Mouse (Mus musculus): Measurements from ENCODE around the gene Sgcd.
"Not testable (repeated sequence)": the region's sequence is repeated elsewhere in the genome, so short reads cannot be mapped to it uniquely, and the experiment has no call there.

Sgcd gene

DNA sequence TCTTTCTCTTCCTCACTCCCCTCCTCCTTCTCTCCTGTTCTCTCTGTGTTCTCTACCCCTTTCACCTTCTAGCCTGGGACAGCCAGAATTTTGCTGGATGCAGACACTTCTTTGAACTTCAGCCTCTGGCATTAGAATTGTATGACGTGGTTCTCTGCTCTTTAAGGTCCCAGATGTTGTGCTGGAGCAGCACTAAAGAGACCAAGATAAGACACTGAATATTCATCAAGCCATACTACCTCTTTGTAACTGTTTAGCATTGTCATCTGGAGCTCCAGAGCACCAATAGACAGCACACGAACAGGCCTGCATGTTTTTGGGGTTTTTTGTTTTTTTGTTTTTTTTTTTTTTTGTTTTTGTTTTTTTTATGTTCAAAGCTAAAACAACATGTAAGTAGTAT lies 541.0 kb downstream of the Sgcd start:
- DNase-seq, result no peak

DNA sequence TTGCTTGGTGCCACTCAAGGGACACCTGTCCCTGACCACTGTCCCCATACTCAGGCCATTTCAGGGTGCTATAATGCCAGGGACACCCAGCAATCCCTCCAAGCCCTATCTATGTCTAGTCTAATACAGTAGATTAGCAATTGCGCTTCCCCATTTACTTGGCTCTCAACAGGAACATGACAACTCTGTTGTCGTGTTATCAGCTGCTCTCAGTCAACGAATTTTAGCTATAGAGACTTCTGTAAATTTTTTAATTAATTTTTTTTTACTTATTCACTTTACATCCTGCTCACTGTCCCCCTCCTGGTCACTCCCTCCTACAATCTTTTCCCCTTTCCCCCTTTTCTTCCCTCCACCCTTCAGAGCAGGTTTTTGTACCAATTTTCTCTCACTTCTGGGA lies 542.4 kb downstream of the Sgcd start:
- no peak for DNase-seq

DNA sequence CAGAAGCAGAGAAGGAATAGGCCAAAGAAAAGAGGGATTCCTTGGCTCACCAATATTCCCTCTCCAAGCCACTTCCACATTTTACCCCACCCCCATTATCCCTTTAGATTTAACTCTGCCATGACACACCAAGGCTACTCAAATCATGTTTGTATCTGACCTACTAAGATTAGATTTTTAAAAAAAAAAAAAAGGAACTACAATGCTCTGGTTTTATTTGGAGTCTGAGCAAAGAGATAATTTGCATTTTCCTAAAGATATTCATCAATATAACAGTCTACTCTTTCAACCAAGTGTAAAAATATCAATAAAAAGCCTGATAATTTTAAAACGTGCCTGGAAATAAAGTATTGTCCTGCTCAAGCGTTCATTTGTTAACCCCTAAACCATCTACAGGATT lies 543.1 kb downstream of the Sgcd start:
- no peak for DNase-seq

DNA sequence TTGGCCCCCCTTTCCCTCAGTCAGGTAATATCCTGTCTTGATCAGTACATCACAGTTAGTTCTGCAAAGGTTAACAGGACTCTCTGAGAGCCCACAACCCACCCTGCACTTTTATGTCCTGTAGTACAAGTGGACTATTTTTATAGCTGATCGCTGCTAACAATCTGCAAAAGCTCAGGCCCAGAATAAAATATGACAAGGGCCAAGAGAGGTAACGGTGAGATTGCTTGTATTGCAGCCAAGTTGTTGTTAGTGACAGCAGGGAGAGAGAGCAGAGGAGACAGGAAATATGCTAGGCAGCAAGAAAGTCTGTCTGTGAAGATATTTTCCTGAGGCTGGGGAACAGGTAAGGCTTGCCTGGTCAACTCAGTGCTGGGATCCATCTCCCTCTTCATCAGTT lies 546.5 kb downstream of the Sgcd start:
- no peak for DNase-seq

DNA sequence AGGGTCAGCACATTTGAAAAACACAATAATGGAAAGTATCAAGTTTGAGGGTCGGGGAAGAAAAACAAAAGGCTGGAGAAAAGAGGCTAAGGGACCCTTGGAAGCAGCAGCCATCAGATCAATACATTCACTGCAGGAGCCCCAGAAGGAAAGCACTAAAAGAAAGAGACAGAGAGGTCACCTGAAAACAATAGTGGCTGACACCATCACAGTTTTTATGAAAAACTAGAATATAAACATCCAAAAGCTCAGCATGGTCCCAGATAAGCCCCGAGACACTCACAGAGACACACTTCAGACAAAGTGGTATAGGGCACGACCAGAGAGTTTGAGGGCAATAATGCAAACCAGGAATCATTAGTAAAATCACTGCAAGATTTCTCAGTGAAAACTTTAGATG lies 589.2 kb downstream of the Sgcd start:
- no peak for DNase-seq

DNA sequence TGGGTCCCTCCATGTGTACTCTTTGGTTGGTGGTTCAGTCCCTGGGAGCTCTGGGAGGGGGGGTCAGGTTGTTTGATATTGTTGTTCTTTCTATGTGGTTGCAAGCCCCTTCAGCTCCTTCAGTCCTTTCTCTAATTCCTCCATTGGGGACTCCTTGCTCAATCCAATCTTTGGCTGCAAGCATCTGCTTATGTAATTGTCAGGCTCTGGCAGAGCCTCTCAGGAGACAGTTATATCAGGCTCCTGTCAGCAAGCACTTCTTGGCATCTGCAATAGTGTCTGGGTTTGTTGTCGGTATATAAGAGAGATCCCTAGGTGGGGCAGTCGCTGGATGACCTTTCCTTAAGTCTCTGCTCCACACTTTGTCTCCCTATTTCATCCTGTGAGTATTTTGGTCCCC lies 598.0 kb downstream of the Sgcd start:
- not testable (repeated sequence) for DNase-seq

DNA sequence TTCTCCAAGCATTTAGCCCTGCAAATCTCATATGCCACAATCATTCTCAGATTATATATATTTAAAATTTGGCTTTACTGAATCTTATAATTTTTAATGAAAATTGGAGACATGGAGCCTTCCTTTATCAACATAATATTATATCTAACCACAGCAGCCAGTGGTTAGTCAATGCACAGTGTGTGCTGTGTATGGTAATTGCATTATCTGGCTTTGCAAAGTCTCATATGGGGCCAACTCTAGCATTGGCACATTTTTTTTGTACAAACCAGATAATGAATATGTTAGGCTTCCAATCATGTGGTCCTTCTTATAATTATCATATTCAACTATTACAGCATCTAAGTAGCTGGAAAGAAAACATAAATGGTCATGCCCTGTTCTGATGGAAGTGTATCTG lies 599.4 kb downstream of the Sgcd start:
- no peak for DNase-seq

DNA sequence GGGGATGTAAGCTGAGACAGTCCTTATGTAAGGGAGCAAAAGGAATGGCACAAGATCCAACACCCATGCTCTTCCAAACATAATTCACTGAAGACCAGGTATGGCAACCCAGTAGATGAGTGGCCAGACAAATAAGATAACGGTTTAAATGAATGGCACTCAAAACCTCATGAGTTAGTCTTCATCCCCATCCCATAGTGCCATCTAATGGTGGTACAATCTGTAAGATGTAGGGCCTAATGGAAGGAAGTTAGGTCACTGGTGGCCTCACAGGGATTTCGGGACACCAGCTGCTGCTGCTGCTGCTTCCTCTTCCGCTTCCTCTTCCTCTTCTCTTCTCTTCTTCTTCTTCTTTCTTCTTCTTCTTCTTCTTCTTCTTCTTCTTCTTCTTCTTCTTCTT lies 601.0 kb downstream of the Sgcd start:
- no peak for DNase-seq

DNA sequence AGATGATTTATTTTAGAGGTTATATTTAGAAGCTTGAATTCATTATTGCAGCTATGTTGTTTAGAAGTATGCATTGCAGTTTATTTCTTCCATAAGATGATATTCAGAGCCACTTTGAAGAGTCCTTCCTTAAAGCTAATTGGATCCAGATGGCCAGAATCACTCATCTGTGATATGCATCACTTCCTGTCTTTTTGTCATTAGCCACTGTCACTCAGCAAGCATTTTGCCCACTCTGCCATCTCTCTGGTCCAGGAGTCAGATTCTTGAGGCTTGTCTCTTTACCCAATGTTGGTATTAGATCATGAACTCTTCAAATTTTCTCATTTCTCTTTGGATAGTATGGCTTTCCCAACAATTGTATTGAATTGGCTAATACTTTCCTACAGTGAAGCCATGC lies 602.6 kb downstream of the Sgcd start:
- no peak for DNase-seq

DNA sequence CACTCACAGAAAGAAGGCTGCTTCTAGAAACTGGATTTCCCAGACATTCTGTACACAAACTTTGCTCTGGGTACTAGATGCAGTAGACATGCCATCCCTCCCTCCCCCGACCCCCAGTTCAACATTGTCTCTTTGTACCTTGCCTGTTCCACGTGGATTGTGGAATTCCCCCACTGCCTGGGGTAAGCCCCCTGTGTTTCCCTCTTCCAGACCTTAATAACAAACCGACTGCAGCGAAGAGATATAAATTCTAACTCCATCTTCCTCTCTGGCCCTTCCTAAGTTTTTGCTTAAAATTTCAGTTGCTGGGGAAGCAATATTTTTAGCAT lies 609.2 kb downstream of the Sgcd start:
- no peak for DNase-seq

DNA sequence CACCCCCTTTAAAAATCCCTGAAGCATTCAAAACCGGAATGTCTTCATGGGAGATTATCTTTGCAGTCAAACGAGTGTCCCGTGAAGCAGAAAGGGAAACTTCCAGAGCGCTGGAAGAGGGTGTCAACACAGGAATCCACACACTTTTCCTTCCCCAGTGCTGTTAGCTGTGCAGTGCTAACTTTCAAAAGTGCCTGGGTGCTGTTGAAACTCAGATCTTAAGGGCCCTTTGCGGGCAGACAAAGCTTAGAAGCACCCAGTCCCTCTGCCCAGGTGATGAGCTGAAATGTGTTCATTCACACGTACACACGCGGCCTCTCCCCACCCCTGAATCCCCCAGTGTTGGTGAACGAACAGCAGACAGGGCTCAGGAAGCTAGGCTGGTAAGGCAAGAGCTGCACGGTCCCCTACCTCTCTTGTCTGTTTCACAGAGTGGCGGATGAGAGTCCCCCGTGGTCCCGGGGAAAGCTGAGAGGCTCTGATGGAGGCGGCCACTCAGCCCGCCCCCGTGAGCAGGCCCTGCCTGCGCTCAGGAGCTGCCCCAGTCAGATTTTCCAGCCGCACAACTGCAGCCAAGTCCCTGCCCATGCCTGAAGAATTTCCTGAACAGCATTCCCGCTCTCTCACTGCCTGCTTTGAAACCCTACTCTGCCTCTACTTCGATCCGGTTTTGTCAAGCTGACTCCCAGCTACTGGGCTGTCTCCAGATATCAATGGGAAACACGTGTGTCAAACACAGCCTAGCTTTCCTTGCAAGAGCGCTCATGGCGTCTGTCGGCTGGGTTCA lies 609.7 kb downstream of the Sgcd start:
- peak; percentile 31 for DNase-seq

DNA sequence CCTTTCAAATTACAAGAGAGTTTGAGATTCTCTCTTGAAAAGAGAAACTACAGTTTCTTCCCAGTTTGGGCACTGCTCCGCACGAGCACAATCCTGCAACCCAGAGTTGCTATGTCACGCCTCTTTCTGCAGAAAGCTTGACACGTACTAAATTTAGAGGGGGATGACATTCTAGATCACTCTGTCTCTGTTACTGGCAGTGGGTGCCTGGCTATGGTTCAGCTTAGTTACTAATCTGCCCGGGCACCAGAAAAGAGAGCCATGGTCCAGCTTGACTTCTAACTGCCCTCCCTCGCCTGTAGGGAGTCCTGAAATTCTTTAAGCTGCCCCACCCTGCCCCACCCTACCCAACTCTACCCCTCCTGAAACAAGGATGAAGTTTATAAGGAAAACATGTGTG lies 611.3 kb downstream of the Sgcd start:
- DNase-seq, result no peak

DNA sequence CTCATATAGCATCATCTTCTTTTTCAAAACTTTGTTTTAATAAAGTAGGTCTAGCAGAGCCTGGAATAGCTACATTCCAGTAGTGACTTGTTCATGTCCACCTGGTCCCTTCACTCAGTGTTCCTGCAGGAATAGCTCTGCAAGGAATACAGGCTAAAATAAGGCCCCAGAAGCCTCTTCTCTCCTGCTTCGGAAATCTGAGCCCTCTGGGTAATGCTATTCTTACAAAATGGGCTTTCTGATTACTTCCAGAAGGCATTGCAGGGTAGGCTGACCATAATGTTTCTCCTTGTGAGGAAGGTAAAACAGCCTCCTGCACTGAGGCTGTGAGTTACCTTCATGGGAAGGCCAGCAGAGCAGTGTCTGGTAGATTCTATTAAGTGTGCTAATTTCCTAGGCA lies 611.9 kb downstream of the Sgcd start:
- no peak for DNase-seq

DNA sequence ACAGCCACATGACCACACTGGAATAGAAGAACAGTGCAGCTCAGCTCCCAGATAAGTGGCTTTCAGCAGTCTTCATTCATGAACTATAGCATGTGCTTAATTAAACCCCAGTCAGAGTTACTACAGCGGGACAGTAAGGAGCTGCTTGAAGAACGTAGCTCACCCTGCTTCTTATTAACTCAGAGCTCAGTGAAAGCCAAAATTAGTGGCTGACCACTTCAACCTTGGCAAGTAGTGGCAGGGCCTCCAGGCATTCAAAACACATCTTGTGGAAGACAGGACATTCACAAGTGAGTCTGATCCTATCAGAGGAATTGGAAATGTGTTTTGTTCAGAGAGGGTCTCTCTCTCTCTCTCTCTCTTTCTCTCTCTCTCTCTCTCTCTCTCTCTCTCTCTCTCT lies 617.2 kb downstream of the Sgcd start:
- no peak for DNase-seq

DNA sequence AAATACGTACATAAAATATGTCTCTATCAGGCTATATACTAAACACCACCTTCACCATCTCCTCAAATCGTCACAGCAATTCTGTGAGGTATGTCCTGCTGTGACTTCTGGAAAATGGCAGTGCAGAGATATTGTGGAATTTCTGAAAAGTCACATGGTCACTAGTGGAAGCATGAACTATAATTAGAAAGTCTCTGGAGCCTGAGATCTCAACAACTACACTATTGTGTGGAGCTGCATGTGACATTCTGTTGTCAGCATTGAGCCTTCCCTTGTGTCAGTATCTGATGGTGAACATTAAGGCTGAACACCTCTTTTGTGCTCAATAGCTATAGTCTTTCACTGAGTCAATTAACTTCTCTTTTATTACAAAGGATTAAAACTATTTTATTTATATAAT lies 637.2 kb downstream of the Sgcd start:
- DNase-seq, result no peak

DNA sequence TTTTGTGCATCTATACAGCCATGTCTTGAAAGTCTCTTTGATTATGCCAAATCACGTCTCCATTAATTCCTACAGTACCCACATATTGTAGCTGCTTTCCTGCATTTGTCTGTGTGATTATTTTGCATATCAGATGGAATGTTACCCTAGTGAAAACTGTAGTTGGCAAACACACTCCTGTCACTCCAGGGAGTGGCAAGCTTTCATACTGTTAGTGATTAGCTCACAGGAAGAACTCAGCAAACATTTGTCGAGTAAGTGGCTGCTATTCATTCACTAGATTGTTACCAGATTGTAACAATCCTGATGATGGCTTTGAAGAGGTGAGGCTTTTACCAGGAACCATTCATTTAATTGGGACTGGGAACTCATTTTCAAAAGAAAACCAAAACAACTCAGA lies 645.3 kb downstream of the Sgcd start:
- no peak for DNase-seq

DNA sequence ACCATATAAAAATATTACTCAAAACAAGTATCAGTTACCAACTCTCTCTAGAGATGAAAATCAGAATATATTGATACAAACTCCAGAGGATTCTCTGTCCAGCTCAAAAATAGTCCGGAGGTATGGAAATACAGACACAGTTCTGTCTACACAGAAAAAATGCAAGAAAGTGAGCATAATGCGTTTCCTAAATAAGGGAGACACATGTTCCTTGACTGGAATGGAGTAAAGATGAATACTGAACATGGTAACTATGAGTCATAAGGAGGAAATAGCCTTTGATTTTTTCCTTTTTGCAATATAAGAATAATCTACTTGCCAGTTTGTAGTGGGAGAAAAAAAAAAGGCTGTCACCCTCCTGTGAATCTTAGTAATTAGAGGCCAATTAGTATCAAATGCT lies 655.1 kb downstream of the Sgcd start:
- DNase-seq, result no peak

DNA sequence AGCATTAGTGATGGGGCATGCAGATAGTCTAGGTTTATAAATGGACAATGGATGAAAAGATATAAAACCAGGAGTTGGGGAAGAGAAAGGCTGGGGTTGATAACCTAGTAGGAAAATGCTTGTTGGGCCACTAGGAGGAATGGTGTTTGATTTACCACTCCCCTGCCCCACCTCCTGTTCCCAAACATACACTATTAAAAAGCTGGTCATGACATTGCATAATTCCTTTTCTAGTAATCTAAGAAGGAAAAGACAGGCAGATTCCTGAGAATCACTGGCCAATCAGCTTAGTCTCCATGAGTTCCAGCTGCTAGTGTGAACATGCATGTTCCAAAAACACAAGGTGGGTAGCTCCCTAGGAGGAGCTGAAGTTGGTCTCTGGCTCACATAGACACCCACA lies 683.2 kb downstream of the Sgcd start:
- no peak for DNase-seq

DNA sequence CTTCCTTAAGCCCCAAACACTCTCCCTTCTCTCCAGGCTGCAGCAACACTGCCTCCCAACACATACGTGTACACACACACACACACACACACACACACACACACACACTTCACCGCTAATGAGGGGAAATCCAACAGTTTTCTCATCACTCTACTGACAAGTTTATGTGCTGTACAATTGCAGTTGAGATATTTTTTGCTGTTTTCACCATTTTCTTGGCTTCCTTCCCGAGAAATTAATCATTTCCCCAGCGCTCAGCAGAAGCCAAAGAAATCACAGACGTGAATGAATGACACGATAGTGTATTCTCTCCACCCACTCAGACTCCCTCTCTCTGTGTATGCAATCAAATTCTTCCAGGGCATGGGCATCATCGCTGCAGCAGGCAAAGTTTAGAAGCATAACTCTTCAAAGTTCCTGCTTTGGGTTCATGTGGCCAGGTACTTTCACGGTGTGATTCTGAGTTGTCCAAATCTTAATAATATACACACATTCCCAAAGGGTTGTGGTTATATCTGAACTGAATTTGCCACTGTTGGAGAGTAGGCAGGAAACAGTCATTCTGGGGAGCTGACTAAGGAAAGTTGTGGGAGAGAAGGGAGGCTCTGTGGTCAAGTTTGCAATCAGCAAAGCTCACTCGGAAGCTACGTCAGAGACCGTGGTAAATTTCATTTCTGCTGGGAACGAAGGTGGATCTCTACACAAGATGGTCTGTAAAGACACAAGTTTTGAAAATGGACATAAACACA lies 683.9 kb downstream of the Sgcd start:
- peak; percentile 6 for DNase-seq

DNA sequence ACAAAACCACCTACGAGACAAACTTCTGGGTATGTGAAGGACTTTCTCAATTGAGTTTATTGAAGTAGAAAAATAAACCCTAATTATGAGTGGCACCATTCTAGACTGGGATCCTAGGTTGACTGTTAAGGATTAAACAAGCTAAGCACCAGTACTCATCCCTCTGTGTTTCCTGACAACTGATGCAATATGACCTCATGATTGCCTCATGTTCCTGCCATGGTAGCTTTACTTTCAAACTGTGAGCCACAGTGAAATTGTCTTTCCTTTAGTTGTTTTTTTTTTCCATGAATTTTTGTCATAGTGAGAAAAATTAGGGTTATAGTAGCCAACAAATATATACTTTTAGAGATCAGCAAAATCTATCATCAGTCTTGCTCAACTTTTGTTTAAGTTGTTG lies 689.0 kb downstream of the Sgcd start:
- no peak for DNase-seq

DNA sequence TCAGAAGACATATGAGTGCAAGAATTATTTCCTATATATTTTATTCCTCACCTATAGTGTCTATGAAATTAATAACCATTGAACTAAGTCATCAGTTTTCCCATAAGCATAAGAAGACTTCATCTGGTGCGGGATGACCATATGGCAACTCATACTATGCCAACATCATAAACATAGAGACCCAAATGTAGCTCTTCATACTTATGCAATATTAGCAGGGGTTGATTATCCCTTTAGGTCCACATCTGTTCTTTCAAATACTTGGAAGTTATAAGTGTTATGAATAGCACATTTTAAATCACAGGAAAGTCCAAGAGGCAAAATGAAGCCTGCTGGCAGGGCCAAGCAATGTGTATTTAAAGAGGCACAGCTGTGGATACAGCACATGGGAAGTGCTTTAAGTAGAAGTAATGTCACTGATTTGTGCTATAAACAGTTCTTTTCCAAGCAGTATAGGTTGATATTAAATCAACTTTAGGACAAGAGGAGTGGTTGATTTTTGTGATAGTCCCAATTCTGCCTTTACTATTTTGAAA lies 690.9 kb downstream of the Sgcd start:
- no peak for DNase-seq

DNA sequence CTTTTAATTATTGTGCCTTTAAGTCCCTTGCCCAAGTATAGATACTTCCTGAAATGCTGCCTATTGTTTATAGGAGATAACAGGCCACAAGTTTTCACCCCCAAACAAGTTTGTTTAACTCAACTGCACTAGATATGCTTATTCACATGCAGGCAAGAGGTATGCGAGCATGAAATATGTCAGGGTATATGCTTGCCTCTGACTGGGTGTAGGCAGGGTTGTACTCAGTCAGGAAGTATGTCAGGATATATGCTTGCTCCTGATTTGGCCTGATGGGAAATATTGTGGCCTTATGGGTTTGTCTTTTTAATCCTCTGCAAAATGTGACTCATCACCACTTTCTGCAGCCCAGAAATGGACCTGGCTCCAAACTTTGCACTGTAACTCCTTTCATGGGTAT lies 694.0 kb downstream of the Sgcd start:
- no peak for DNase-seq

DNA sequence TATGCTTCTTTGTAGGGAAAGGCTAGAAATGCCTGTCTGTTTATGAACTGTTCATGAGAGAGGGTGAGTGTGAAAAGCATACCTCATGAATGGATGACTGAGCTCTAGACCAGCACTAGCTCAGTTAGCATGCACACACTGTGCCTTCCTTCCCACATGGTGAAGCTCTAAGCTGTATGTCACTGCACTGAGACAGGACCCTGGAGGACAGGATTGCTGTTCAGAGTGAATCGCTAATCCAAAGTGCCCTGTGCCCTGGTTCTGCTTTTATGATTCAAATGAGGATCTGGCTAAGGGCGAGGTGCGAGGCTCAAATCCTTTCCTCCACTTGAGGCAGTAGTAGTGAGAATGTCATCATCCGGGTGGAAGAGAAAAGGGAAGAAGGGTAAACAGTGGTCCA lies 712.2 kb downstream of the Sgcd start:
- no peak for DNase-seq

DNA sequence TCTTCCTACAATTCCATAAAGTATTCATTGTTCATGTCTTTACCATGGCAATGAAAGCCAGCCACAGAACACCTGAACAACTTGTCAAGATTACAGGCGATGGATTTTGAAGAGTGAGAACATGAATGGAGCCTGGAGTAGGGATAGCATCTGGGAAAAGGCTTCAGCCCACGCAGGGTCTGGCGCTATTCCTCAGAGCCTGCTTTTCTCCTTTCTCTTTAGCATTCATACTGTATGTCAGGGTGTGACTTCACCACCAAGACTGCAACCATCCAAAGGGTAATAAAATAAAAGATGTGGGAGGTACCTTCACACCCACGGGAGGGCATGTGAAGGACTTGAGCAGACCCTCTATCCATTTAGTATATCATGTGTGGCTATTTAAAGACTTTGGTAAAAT lies 720.2 kb downstream of the Sgcd start:
- DNase-seq, result no peak

Measured in kidney, adult 18-20 months (tissue).